Mouse (Mus musculus) forebrain, embryonic 15.5 days (tissue): ENCODE measurements around the gene Szt2. TPM values are rescaled to one million over a fixed set of nuclear protein-coding genes. Genes with fewer than 3 reads are reported as not detected.

Experiments used
- polyA plus RNA-seq: library from polyadenylated mRNA; unstranded; fragments of >200 nt; fragmentation: Nextera tagmentation; extraction: Ambion mirVana; gene quantifications from 2 replicates; pipeline ENCODE4 v1.2.1, GENCODE M21; 2015

Szt2 gene
- polyA plus RNA-seq, 1 experiment from 2014 or later, result 12.7 TPM

Other genes starting within 250 kb of the Szt2 start
- 62.9 and 63.8 TPM in 2 replicates for gene Kdm4a, start 229.2 kb downstream of the Szt2 start, polyA plus RNA-seq
- 75.9 and 76.1 TPM in 2 replicates for gene Ptprf, start 117.9 kb downstream of the Szt2 start, polyA plus RNA-seq
- 115 and 122 TPM in 2 replicates for gene Med8, start 64 bp upstream of the Szt2 start, polyA plus RNA-seq
- 21.3 and 21.4 TPM in 2 replicates for gene Elovl1, start 18.8 kb upstream of the Szt2 start, polyA plus RNA-seq
- gene Cdc20, start 28.1 kb upstream of the Szt2 start, polyA plus RNA-seq, result 123 and 130 TPM in 2 replicates
- 0.08 and 0.09 TPM in 2 replicates for gene Mpl, start 48.2 kb upstream of the Szt2 start, polyA plus RNA-seq
- gene Tie1, start 80.8 kb upstream of the Szt2 start, polyA plus RNA-seq, result 12.3 and 14.0 TPM in 2 replicates
- gene 2610528J11Rik, start 117.7 kb upstream of the Szt2 start, polyA plus RNA-seq, result not detected in 2 replicates
- 0.09 and 0.27 TPM in 2 replicates for gene Tmem125, start 134.8 kb upstream of the Szt2 start, polyA plus RNA-seq
- 0.52 and 0.73 TPM in 2 replicates for gene Cfap57, start 211.5 kb upstream of the Szt2 start, polyA plus RNA-seq
- 140 and 150 TPM in 2 replicates for gene Ebna1bp2, start 211.5 kb upstream of the Szt2 start, polyA plus RNA-seq
- gene Olfr62, start 249.7 kb upstream of the Szt2 start, polyA plus RNA-seq, result not detected in 2 replicates